ENCODE assay signal across 12 mouse cellular contexts in genomic region chr14:24002647-24003046, GRCm38 (mm10). TPM values are rescaled to one million over a fixed set of nuclear protein-coding genes. Genes with fewer than 3 reads are reported as not detected.
DNase-seq lines count a peak whose midpoint lies in the region; ATAC-seq and TF ChIP-seq lines count a peak whose summit lies in the region.
"Had no signal": no experiment of that assay in that cellular context is flagged by ENCODE, and none has a peak within 500 bp of the region (broad histone marks: within the 10 kb centered on the region; RNA-seq: fewer than 3 reads in every experiment).

No protein-coding gene starts in this region.

- TF ChIP-seq POLR2A in kidney, adult 2 months (IDR thresholded peaks at IDR 0.05; ENCODE audit: low read depth, low read length): no peak

- H3K4me2 ChIP-seq in neural tube, embryonic 11.5 days (ENCODE audit: low read depth): peak overlapping the region; percentile 4; the same call in 1 of the 2 replicates
- peak overlapping the region; percentile 90; the same call in 1 of the 2 replicates for H3K4me2 ChIP-seq in intestine, postnatal 0 days (replicated peaks; ENCODE audit: low read depth)
- H3K4me2 ChIP-seq in stomach, embryonic 14.5 days (replicated peaks; ENCODE audit: low read depth, low read length): peak overlapping the region; percentile 75; the same call in 1 of the 2 replicates

- no peak overlapping the region for H3K4me3 ChIP-seq in neural tube, embryonic 11.5 days (ENCODE audit: low read depth, low read length)
- H3K4me3 ChIP-seq in intestine, postnatal 0 days (ENCODE audit: low read depth, low read length): 0 out of 2 replicates have a peak overlapping the region, but pooled peaks have one; percentile 64
- peak overlapping the region; percentile 68; the same call in 1 of the 2 replicates for H3K4me3 ChIP-seq in stomach, embryonic 14.5 days (ENCODE audit: low read depth, low read length)
- H3K4me3 ChIP-seq in kidney, adult 2 months (ENCODE audit: insufficient read depth, low read depth, low read length): no peak overlapping the region
- H3K4me3 ChIP-seq: megakaryocyte, embryonic 14.5 days had no signal

- H3K27ac ChIP-seq in neural tube, embryonic 11.5 days (ENCODE audit: low read depth, low read length): no peak overlapping the region
- H3K27ac ChIP-seq in intestine, postnatal 0 days (ENCODE audit: low read depth, low read length): no peak overlapping the region
- no peak overlapping the region for H3K27ac ChIP-seq in stomach, embryonic 14.5 days (ENCODE audit: low read length)
- H3K27ac ChIP-seq in kidney, adult 2 months (ENCODE audit: insufficient read depth, low read depth, low read length): no peak overlapping the region

- TF ChIP-seq CTCF in intestine, postnatal 0 days (IDR thresholded peaks at IDR 0.05; ENCODE audit: low read depth): no peak
- TF ChIP-seq CTCF in kidney, adult 2 months (conservative IDR thresholded peaks at IDR 0.05; ENCODE audit: insufficient read depth, insufficient read length, low read depth, low read length): no peak

- H3K9ac ChIP-seq in neural tube, embryonic 11.5 days (ENCODE audit: low read length): no peak overlapping the region
- H3K9ac ChIP-seq in intestine, postnatal 0 days (ENCODE audit: low read depth, low read length): no peak overlapping the region
- no peak overlapping the region for H3K9ac ChIP-seq in stomach, embryonic 14.5 days (replicated peaks; ENCODE audit: low read depth, low read length)

- H3K36me3 ChIP-seq in neural tube, embryonic 11.5 days (ENCODE audit: control insufficient read depth, insufficient read depth, low read length): no peaks in the 10 kb centered on the region
- H3K36me3 ChIP-seq in intestine, postnatal 0 days (ENCODE audit: control insufficient read depth, insufficient read depth): no peaks in the 10 kb centered on the region
- no peaks in the 10 kb centered on the region for H3K36me3 ChIP-seq in stomach, embryonic 14.5 days (ENCODE audit: control insufficient read depth, insufficient read depth, low read length)
- H3K36me3 ChIP-seq in kidney, adult 2 months (ENCODE audit: control insufficient read depth, insufficient read depth, low read length): no peaks in the 10 kb centered on the region

- no peak for ATAC-seq in frontal cortex, adult (ENCODE audit: low TSS enrichment)
- ATAC-seq in neural tube, embryonic 11.5 days (ENCODE audit: insufficient read depth, low FRiP score, low TSS enrichment): no peak
- no peak for ATAC-seq in intestine, postnatal 0 days
- no peak for ATAC-seq in stomach, embryonic 14.5 days (ENCODE audit: insufficient number of reproducible peaks, insufficient read depth, low FRiP score, low read depth)

- H3K9me3 ChIP-seq in neural tube, embryonic 11.5 days (ENCODE audit: control insufficient read depth, low read length): no peaks in the 10 kb centered on the region
- no peaks in the 10 kb centered on the region for H3K9me3 ChIP-seq in intestine, postnatal 0 days (ENCODE audit: control insufficient read depth)
- H3K9me3 ChIP-seq in stomach, embryonic 14.5 days (ENCODE audit: control insufficient read depth, low read depth, low read length): no peaks in the 10 kb centered on the region
- H3K9me3 ChIP-seq: megakaryocyte, embryonic 14.5 days had no signal

- WGBS in neural tube, embryonic 11.5 days: 52% methylated on average over 5 of the region's 5 CpGs
- 49% methylated on average over 5 of the region's 5 CpGs for WGBS in intestine, postnatal 0 days
- WGBS in stomach, embryonic 14.5 days: 48% methylated on average over 5 of the region's 5 CpGs
- 62% methylated on average over 5 of the region's 5 CpGs for WGBS in kidney, adult 2 months

- peaks cover 32% of the 10 kb centered on the region for H3K27me3 ChIP-seq in neural tube, embryonic 11.5 days (ENCODE audit: control insufficient read depth, insufficient read depth, low read length)
- H3K27me3 ChIP-seq in intestine, postnatal 0 days (replicated peaks; ENCODE audit: control insufficient read depth, insufficient read depth, low read length): peaks cover 49% of the 10 kb centered on the region
- H3K27me3 ChIP-seq in stomach, embryonic 14.5 days (ENCODE audit: control insufficient read depth, insufficient read depth, low read length): peaks cover 38% of the 10 kb centered on the region; the same call in 1 of the 2 replicates
- peaks cover 3% of the 10 kb centered on the region; the same call in 1 of the 2 replicates for H3K27me3 ChIP-seq in kidney, adult 2 months (replicated peaks; ENCODE audit: control insufficient read depth, insufficient read depth, low read length)

- peak; percentile 51 to 53 for DNase-seq in frontal cortex, postnatal 36 days (ENCODE audit: low spot score in 2 of 2)
- no peak for DNase-seq in neural tube, embryonic 11.5 days (ENCODE audit: low spot score)
- DNase-seq in neural tube, embryonic 10.5 days (ENCODE audit: extremely low spot score, low spot score): no peak
- DNase-seq in layer of hippocampus, adult 18-20 months (ENCODE audit: low spot score in 2 of 2): no peak
- no peak for DNase-seq in kidney, adult 2 months
- DNase-seq: B cell, adult 2 months; thymus, adult 18-20 months had no signal

- no peaks in the 10 kb centered on the region for H3K4me1 ChIP-seq in neural tube, embryonic 11.5 days (ENCODE audit: control insufficient read depth, insufficient read depth, low read length)
- no peaks in the 10 kb centered on the region for H3K4me1 ChIP-seq in intestine, postnatal 0 days (replicated peaks; ENCODE audit: control insufficient read depth, insufficient read depth, low read length)
- no peaks in the 10 kb centered on the region for H3K4me1 ChIP-seq in stomach, embryonic 14.5 days (ENCODE audit: control insufficient read depth, insufficient read depth, low read length)
- no peaks in the 10 kb centered on the region for H3K4me1 ChIP-seq in kidney, adult 2 months (ENCODE audit: control insufficient read depth, insufficient read depth, low read length)

RNA-seq across cellular contexts. Expression of gene Kcnma1, which starts 11.6 kb away (rescaled TPM):
- 2.5 and 2.7 TPM in 2 replicates for polyA plus RNA-seq in neural tube, embryonic 11.5 days (2014; fragmentation: Nextera tagmentation; extraction: Ambion mirVana)
- 6.7 and 8.9 TPM in 2 replicates for polyA plus RNA-seq in intestine, postnatal 0 days (2015; fragmentation: Nextera tagmentation; extraction: Ambion mirVana)
- polyA plus RNA-seq in stomach, embryonic 14.5 days (2014; fragmentation: Nextera tagmentation; extraction: Ambion mirVana): 14.4 and 17.8 TPM in 2 replicates
- total RNA-seq in layer of hippocampus, adult 18-20 months (2021): 100 to 1,000 TPM; 131 to 138 TPM
- 1.7 and 2.1 TPM in 2 replicates for polyA plus RNA-seq in kidney, adult 2 months (2012; rRNA removed)
- total RNA-seq: hematopoietic stem cell, adult 5-6 weeks had no signal

Comparison
In these comparisons a context has a peak if more than half of its experiments do, and no peak if none do; other contexts are left out.
1. DNase-seq: peak in frontal cortex, postnatal 36 days (2 of 2); none in neural tube, embryonic 11.5 days (single experiment), neural tube, embryonic 10.5 days (single experiment), layer of hippocampus, adult 18-20 months (0 of 2) and kidney, adult 2 months (single experiment).
2. H3K4me2 ChIP-seq: peak in every context shown above with its lines; median percentile 90 in intestine, postnatal 0 days; 75 in stomach, embryonic 14.5 days; 4 in neural tube, embryonic 11.5 days.
3. H3K4me3 ChIP-seq: peak in intestine, postnatal 0 days (single experiment) and stomach, embryonic 14.5 days (single experiment); none in neural tube, embryonic 11.5 days (single experiment) and kidney, adult 2 months (single experiment).